Mouse (Mus musculus) lung, adult 2 months (tissue): ENCODE measurements around the gene Rtn4rl1.

Experiments used
- CTCF ChIP-seq: fragments of 200-500 bp; IDR thresholded peaks from 2 replicates; pipeline ENCODE4 v1.5.1; 2011; ENCODE audit warnings: mild to moderate bottlenecking, low read length, control low read depth; ENCODE audit not compliant: insufficient read depth
- POLR2A ChIP-seq: fragments of 200-500 bp; IDR thresholded peaks from 2 replicates; pipeline ENCODE4 v1.6.1; 2011; ENCODE audit warnings: low read depth, mild to moderate bottlenecking, control low read depth, low read length, borderline replicate concordance; ENCODE audit errors: extremely low read depth

DNA sequence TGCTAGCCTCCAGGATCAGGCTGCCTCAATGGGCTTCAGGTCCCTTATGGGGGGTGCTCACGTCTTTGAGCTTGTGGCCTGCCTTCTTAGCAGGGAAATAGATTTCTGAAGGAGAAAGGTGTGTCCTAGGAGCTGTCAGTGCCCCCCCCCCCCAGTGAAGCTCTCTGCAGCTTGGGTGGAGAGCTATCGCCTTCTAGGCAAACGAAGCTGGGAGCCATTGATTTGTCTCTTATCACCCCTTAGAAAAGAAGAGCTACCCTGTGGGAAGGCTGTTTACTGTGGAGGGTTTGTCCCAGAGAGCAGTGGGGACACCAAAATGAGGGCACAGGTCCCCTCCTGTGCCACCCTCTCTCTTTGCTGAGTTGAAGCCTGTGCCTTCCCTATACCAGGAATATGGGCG lies 16.5 kb downstream of the Rtn4rl1 start:
- TF ChIP-seq CTCF (no peak), POLR2A (no peak)
